ENCODE assay signal across 9 mouse cellular contexts in the genomic region with DNA sequence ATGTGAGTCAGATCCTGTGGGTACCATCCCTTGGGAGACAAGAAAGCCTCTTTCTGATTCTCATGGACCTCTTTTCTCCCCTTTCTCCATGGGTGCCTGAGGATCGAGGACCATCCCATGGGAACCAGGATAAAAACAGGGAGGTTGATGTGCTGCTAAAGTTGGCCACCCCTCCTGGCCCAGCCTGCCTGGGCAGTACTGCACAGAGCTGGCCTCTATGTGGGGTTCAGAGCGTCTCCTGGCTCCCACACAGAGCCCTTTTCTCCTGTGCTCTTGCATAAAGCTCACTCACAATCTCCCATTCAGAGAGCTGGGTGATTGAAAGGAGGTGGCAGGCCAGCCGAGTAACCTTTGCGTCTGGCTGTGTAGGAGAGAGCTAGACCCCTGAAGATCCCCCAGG.
DNase-seq lines count a peak whose midpoint lies in the region; ATAC-seq lines count a peak whose summit lies in the region.
"Had no signal": no experiment of that assay in that cellular context is flagged by ENCODE, and none has a peak within 500 bp of the region (broad histone marks: within the 10 kb centered on the region; RNA-seq: fewer than 3 reads in every experiment).

No protein-coding gene starts in this region.

- no peaks in the 10 kb centered on the region for H3K27me3 ChIP-seq in lung, embryonic 16.5 days (ENCODE audit: control insufficient read depth, insufficient read depth, low read depth, low read length)
- no peaks in the 10 kb centered on the region for H3K27me3 ChIP-seq in limb, embryonic 10.5 days (ENCODE audit: low read depth, poor library complexity, severe bottlenecking)
- no peaks in the 10 kb centered on the region for H3K27me3 ChIP-seq in stomach, embryonic 16.5 days (ENCODE audit: control insufficient read depth, insufficient read depth, low read length)

- WGBS in lung, embryonic 16.5 days: 70% methylated on average over 4 of the region's 4 CpGs
- WGBS in limb, embryonic 10.5 days: 51% methylated on average over 4 of the region's 4 CpGs
- WGBS in stomach, embryonic 16.5 days: 58% methylated on average over 4 of the region's 4 CpGs

- H3K27ac ChIP-seq in lung, embryonic 16.5 days (ENCODE audit: low read length): peak overlapping the region; percentile 76; the same call in 1 of the 2 replicates
- H3K27ac ChIP-seq in limb, embryonic 10.5 days: peak overlapping the region; percentile 59; the same call in 1 of the 2 replicates
- peak overlapping the region; percentile 88 for H3K27ac ChIP-seq in stomach, embryonic 16.5 days (ENCODE audit: low read length)

- ATAC-seq in frontal cortex, adult (ENCODE audit: low TSS enrichment): peak; percentile 70
- ATAC-seq in lung, embryonic 16.5 days (ENCODE audit: low read depth): no peak
- ATAC-seq in stomach, embryonic 16.5 days (ENCODE audit: insufficient read depth, low FRiP score): no peak
- no peak for ATAC-seq in inflammation-experienced regulatory T-cells, adult 6 months

- peak overlapping the region; percentile 39 for H3K9ac ChIP-seq in lung, embryonic 16.5 days (ENCODE audit: low read length)
- no peak overlapping the region; the same call in 1 of the 2 replicates for H3K9ac ChIP-seq in stomach, embryonic 16.5 days (ENCODE audit: low read length)

- H3K4me1 ChIP-seq in lung, embryonic 16.5 days (replicated peaks; ENCODE audit: control insufficient read depth, insufficient read depth, low read length): peaks cover 63% of the 10 kb centered on the region
- peaks cover 56% of the 10 kb centered on the region for H3K4me1 ChIP-seq in limb, embryonic 10.5 days
- H3K4me1 ChIP-seq in stomach, embryonic 16.5 days (ENCODE audit: control insufficient read depth, insufficient read depth, low read length): peaks cover 72% of the 10 kb centered on the region

- no peaks in the 10 kb centered on the region for H3K9me3 ChIP-seq in lung, embryonic 16.5 days (ENCODE audit: control insufficient read depth, low read length)
- H3K9me3 ChIP-seq in limb, embryonic 10.5 days (replicated peaks): no peaks in the 10 kb centered on the region
- no peaks in the 10 kb centered on the region for H3K9me3 ChIP-seq in stomach, embryonic 16.5 days (replicated peaks; ENCODE audit: control insufficient read depth, low read length)

- H3K36me3 ChIP-seq in lung, embryonic 16.5 days (ENCODE audit: control insufficient read depth, insufficient read depth, low read length): no peaks in the 10 kb centered on the region
- H3K36me3 ChIP-seq in limb, embryonic 10.5 days: no peaks in the 10 kb centered on the region
- no peaks in the 10 kb centered on the region for H3K36me3 ChIP-seq in stomach, embryonic 16.5 days (ENCODE audit: control insufficient read depth, insufficient read depth, low read length)

- H3K4me2 ChIP-seq in lung, embryonic 16.5 days (ENCODE audit: low read depth, low read length): no peak overlapping the region
- no peak overlapping the region for H3K4me2 ChIP-seq in stomach, embryonic 16.5 days (ENCODE audit: low read depth, low read length)

- no peak for DNase-seq in frontal cortex, postnatal 25 days (ENCODE audit: low spot score in 2 of 2)
- no peak for DNase-seq in lung, postnatal 36 days
- no peak for DNase-seq in limb, embryonic 10.5 days (ENCODE audit: low spot score)
- DNase-seq in urinary bladder, postnatal 36 days (ENCODE audit: low spot score in 2 of 2): no peak
- DNase-seq: thymus, postnatal 14 days had no signal

- no peak overlapping the region for H3K4me3 ChIP-seq in lung, embryonic 16.5 days (ENCODE audit: low read length)
- no peak overlapping the region for H3K4me3 ChIP-seq in limb, embryonic 10.5 days
- H3K4me3 ChIP-seq in stomach, embryonic 16.5 days (replicated peaks; ENCODE audit: low read length): no peak overlapping the region
